Mouse (Mus musculus) spleen, postnatal 4 days (tissue): ENCODE data around the gene Tbccd1.

ENCODE experiments used
- DNase-seq, 2 experiments: peaks; one replicate each; pipeline ENCODE4 v3.0.0; 2022; ENCODE audit warnings: low spot score in 2 of 2

Gene Tbccd1

DNA sequence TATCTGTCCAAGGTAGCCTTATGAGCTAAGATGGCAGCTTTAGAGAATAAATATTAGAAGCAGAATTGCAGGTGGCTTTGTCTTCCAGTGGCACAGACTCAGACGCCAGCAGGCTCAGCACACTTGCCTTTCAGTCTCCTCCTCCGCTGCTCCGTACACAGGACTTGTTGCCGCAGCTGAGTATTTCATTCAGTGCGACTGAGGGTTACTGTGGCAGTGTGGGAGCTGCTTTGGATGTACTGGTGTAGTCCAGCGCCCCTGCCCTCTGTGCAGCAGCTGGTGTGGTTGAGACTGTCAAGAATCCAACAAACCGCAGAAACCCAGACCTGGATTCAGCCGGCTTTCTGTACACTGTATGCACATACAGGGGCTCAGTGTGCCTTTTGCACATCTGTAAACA, 14.9 kb upstream of the Tbccd1 start:
- DNase-seq, result no peak

DNA sequence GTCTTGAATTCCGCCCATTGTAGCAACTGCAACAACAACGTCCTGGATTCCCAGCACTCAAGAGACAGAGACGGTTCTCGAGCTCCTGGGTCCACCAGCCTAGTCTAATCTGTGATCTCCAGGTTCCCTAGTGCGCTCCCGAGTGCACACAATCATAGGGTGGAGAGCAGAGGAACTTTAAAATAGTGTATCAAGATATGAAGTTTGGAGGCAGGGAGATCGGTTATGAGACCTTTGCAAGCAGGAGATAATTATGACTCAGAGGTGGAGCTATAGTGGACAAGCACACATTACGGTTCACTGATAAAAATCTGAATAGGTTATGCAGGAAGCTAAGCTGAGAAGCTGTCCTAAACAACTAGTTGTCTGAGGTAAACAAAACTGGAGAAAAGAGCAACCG, 696 bp downstream of the Tbccd1 start:
- no peak for DNase-seq

DNA sequence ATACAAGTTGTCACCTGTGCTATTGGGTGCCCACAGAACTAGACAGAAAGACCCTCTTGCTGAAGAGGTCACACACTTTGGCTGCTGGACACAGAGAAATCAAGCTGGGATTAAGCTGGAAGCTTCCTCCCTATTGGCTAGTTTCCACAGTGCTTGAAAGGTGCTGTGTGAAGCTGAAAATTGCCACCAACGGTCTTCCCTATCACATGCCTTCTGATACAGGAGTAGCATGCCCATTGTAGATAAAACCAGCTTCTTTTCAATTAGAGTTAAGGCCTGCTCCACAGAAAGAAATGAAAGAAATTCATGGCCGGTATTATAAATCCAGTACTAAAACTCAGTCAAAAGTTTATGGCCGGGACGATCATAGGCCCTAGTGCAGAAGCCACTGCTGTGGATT, 4.8 kb downstream of the Tbccd1 start:
- DNase-seq, result peak in 1 of 2 experiments; percentile 17

DNA sequence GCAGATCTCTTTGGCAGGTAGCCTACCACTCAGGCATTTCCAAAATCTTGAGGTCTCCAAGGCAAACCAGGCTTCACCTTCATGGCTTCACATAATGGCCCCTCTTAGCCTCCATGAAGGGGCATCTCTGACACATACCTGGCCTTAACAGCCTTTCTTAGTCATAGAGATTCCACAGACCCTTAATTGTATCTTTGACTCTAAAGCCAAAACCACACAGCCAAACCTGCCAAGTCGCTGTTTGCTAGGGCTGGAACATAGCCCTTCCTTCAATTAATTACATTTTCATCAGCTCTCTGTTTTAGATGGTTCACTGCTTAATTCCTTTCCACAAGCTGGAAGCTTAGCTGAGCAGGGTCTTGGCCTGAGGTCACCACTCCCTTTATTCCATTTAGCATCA, 9.1 kb downstream of the Tbccd1 start:
- DNase-seq, result no peak

DNA sequence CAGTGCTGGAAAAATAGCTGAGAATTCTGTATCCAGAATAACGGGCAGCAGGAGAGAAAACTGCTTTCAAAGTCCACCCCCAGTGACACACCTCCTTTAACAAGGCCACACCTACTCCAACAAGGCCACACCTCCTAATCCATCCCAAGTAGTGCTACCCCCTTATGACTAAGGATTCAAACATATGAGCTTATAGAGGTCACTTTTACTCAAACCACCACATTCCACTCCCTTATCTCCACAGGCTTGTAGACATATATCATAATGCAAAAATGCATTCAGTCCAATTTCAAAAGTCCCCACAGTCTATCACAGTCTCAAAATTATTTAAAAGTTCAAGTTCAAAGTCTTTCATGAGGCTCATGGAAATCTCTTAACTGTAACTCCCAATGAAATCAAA, 9.8 kb downstream of the Tbccd1 start:
- no peak for DNase-seq

DNA sequence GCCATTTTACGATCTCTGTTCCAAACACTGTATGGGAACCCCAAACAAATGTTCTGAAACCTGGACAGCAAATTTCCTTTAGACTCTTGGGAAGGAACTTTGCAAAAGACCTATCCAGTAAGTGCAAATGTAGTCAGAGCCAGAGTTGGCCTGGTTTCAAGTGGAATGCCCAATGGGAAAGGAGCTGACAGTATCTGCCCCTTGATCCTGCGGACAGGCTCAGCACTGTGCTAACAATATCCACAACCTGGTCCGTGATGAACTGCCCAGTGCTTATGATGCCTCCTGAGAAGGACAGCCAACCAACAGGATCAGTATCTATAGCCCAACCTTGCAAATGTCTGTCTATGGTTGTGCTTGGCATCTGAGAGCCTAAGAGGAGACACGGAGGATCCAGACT, 12.0 kb downstream of the Tbccd1 start:
- no peak for DNase-seq

DNA sequence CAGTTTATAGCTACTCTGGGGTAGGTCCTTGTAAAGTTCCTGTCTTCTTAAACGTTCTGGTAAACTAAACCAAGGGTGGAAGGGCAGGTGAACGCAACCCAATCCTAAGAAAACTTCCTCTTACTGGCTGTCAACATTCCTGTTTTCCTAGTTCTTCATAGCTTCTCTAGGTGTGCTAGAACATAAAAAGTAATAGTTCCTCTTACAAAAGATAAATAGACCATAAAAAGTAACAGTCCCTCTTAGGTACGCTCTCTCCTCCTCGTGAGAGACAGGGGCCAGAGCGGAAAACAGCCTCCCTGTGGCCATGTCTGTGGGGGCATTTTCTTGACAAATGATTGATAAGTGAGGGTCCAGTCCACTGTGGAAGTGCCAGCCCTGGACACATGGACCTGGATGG, 12.6 kb downstream of the Tbccd1 start:
- no peak for DNase-seq

DNA sequence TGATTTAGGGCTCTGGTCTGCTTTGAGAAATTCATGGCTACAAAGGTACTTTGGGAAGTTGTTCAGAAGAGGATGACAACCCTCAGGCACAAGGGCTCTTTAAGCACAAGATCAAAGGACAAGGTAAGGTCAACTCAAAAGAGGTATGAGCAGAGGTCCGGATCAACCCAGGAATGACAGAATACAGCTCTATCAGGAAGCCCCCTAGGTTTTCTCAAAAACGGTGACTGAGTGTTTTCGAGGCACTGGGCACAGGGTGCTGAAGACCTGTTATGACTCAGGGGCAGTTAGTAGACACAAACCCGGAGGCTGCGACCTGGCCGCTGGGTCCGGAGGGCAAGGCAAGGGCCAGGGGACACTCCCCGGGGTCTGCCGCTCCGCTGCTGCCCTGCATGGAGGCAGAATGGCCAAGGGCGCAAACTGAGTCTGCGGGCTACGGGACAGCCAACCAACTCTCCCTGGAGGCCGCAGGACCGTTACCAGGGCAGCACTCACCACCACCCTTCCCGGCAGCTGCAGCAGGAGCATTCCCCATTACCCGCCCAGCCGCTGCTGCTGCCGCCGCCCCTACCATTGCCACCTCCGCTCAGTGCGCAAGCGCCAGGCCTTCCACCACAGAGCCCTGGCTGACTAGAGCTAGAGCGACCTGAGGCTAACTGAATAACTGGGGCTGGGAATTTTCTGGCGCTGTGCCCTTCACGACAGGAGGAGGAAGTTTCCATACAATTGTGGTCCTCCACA, 13.2 kb downstream of the Tbccd1 start:
- DNase-seq, result peak; percentile 61 to 80

DNA sequence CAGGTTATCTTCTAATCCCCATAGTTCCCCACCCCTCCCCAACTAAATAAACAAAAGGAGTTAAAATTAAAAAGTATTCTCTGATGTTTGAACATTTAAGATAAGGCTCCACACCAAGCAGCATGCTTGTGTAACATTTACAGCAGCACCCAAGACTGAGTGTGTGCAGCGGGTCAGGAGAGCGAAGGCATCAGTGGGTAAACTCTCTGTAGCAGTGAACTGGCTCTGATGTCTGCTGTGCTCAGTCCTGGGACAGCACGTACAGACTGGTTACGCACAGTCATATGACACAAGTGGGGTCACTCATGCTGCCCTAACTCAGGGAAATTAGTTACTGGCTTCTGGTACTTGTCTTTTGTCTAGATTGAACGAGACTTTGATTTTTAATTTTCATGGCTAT, 14.6 kb downstream of the Tbccd1 start:
- DNase-seq, result no peak

DNA sequence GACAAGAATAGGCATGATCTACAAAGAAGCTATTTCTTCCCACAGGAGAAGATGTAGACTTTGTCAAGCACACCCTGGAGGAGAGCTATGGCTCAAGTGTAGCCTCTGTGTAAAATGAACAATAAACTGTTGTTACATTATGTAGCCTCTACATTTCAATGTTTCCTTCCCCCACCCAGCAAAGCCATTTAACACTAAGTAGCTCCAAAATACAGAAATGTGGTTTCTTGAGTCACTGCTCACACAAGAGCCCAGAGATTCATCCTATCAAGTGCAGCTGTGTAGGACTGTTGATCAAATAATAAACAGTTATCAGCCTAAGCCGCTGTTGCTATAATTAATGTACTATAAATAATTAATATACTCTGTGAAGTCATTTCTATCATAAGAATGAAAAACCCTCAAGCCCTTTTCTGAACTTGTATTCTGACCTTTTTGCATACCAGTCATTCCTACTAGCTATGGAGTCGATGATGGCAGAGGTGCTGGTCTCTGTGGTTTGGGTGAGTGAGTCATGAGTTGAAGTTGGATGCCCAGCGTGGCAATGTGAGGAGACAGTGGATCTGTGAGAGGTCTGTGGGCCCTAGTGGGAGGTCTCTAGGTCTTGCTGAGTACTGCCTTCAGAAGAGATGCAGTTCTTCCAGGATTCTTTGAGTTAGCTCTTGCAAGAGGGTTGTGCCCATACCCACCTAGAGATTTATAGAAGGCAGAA, 18.2 kb downstream of the Tbccd1 start:
- no peak for DNase-seq

DNA sequence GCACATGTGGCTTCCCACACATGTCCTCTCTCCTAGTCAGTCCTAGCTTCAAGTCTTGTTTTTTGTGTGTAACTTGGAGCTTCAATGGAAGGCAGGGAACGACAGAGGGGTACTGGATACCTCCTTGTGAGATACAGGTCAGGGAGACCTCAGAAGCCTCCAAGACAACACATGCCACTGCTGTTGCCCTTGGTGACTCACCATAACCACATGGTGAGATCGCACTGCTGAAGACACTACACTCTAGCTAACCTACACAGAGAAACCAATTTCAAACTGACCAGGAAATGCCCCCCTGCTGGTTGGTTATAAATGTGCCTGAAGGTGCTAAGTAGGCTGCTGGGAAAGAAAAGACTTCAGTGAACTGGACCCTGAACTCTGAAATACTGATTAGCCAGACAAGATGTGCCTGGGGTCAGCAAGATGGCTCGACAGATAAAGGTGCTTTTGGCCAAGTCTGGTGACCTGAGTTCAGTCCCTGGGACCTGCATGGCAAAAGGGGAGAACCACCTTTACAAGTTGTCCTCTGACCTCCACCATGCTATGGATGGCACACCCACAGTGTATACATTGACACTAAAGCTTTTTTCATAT, 24.4 kb downstream of the Tbccd1 start:
- DNase-seq, result no peak

DNA sequence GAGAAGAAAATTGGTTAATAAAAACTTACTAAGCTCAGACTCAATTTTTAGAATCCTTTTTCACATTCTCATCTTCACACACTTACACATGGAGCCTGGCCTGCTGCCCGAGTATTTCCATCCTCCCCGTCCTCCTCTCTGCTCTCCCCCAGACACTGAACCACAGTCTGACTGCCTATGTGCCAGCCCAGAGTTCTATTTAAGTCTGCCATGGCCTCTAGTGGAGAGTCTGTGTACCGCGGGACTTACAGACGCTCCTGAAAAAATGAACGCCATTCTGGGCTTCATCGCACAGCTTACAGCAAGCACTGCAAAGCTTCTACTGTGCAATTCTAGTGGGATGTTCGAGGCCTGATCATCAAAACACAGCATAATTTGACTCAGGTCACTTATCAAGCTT, 36.7 kb downstream of the Tbccd1 start:
- no peak for DNase-seq

DNA sequence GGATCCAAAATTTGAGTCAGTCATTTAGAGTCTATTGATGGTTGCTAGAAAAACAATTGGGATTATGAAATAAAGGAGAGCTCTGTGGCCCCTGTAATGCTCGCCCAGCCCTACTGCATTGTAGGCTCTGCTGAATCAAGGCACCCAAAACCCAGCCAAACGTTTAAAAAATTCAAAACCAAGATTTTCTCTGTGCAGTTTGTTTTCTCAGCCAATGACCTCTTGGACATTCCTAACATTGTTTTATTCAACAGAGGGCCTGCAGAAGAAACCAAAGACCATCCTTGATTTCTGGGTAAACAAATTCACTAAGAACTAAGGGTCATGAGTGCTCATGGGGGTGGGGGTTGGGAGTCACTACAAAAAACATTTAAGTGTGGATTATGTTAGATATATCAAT, 46.0 kb downstream of the Tbccd1 start, which contains the start of gene Crygs:
Gene Crygs, minus strand, starts transcription at position 101 of the 400 bp plus-strand sequence.
- DNase-seq, result no peak

DNA sequence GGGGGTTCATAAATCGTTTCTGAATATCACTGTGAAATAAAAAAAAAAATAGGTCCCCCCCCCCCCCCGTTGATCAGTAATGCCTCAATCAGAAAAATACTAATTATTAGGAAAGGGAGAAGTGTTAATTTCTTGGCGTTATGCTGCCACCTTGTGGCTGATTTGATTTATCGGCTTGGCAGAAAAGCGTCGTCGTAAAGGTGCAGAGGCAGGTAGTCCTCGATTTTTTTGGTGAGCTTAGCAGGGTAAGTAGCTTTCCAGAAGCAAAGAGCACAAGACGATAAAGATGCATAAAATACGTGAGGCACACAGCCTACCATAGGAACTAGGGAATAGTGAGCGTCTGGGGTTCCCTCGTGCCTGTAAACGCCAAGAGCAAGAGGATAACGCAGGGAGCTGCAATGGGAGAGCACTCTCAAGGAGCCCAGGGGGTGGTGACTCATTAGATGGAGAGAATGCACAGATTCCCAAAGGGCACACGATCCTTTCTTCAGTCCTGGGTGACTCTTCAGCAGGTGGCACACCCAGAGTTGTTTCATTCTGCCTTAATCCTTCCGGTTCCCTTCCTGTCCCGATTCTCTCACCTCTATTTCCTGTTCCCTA, 49.9 kb downstream of the Tbccd1 start:
- DNase-seq, result peak; percentile 41 to 74

DNA sequence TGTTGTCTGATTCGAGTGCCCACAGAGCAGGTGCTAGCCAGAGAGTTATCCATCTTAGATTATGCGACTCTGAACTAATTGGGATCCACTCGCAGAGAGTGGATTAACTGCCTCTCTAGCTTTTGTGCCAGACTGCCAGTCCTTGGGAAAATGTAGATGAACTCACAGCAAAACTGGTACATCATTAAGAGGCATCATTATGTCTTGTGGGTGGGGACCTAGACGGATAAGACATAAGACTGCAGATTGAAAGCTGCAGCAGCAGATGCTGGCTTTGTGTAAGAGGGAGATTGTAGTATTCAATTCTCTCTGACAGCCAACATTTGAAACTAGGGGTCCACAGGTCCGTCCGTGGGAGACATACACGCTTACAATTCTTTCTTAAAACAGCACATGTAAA, 54.7 kb downstream of the Tbccd1 start:
- no peak for DNase-seq

DNA sequence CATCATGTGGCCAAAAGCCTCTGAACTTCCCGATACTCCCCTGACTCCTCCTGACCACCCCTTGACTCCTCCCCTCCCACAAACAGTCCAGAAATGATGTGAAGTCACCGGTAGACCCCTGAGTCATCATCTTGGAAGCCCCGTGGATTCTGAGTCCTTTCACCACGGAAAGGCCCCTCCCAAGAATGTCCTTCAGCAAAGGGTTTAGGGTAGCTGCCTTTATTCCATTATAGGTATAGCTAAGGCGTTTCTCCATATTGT, 56.7 kb downstream of the Tbccd1 start:
- no peak for DNase-seq

DNA sequence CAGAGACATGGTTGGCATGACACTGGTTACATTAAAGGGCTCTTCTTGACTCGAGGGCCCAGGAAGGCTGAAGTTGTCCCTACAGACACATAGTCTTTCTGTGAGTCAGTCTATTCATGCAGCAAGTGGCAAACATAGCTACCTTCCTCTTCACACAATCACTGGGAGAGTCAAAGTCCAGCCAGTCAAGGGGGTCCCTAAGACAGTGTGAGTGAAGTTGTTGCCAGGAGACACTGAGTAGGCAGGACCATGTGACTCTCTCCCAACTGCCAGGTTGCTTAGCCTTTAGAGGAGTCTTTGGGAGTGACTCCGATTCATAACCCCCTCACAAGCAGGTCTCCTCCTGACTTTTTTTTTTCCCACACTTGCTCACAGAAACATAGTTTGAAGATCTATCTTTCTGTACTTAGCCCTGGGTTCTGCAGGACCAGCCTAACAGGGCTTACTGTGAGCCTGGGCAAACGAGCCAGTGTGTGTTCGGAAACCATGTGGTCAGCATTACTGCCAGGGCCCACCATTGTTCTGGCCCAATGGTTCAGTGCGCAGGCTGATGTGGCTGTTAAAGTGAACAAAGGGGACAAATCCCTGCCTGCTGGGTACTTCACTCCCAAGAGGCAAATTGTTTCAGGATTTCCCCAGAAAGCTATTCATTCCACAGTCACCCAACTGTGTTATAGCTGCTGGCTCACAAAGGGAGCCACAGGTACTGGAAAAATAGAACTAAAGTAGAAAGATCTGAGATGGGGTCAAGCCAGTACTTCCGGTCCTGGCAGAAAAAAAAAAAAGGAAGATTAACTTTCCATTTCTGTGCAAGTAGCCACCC, 57.2 kb downstream of the Tbccd1 start:
- no peak for DNase-seq

DNA sequence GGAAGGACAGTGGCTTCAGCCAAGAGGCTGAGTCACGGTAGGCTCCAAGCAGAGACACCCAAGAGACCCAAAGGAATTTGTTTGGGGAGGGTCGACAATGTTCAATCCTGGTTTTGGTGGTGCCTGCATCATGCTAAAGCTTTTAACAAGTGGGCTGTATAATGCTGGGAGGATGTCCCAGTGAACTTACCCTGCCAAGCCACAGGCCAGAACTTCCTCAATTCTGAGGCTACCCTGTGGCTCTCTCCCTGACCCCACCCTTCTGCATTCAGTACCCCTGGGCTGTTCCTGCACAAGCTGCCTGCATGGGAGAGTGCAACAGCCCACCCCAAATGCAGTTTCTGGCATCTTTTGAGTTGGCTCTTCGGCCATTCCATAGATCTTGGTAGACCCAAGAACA, 58.9 kb downstream of the Tbccd1 start:
- DNase-seq, result no peak

DNA sequence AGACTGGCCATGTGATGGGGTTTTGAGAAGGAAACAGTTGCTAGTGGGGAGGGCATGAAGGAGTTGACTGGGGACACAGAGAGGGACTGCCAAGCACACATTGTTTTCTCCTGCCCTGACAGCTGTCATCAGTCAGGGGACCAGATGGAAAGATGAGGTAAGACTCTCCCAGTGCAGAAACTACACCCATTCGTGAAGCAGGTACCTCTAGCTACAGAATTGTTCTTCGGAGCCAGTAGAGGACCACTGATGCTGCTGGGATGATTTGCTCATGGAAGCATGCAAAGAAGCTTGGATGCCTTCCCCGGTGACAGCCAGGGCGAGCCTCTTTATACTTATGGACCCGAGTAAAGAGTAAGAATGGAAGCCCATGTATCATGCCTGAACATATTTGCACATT, 59.9 kb downstream of the Tbccd1 start:
- no peak for DNase-seq

DNA sequence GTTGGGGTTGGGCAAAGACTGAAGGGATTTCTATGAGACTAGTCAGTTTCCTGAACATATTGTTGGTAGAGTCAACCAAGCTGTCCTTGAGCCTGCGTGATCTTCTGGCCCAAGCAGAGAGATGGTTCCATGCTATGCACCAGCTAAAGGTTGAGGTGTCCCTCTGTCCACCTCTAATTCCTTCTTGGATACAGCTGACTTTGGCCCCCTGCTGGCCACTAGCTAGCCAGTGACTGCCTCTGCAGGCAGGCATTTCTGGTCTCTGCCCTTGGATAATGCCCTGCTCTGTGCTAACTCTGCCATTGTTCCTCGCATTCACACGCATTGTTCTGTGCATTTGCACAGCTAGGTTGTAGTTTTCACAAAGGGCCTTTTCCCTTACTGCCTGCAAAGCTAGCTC, 62.0 kb downstream of the Tbccd1 start:
- no peak for DNase-seq

DNA sequence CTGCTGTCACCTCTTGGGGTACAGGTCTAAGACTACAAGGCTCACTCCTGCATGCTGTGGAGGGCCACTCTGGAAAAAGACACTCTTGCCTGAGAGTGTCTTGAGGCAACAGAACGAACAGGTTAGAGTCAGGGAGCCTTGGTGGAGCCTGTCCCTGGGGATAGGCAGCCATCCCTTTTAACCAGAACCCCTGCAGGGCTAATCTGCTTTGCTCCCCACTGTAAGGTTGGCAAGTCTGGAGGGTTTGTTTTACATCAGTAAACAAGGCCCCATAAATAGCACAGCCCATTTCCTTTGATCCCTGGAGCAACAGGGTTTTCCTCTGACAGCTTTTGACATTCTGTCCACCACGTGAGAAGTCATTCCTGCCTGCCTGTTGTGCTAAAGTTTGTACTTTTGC, 66.2 kb downstream of the Tbccd1 start:
- DNase-seq, result no peak

DNA sequence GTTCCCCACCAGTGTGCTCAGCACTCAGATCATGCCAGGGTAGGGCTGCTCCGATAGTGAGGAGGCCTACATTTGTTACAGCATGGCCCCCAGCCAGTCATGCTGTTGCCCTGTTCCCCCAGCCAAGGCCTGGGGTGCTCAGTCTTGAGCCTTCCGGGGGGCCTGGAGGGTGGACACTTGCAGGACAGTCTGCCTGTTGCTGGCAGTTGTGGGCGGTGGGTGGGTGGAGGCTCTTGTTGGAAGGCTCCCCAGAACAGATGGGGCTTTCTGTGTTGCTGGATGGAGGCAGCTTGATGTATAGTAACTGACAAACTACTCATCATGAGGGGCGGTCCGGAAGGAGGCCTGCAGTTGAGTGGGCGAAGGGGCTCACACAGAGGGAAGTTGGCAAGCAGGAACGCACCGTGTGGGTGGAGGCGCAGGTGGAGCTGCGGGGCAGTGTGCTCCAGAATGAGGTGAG, 67.5 kb downstream of the Tbccd1 start:
- DNase-seq, result no peak
